Mouse (Mus musculus) liver, adult 2 months (tissue): ENCODE data around the gene Vps8. TPM values are rescaled to one million over a fixed set of nuclear protein-coding genes. Genes with fewer than 3 reads are reported as not detected.

Experiments
- DNase-seq: peaks from one replicate; pipeline ENCODE4 v3.0.0-alpha.2; 2011; ENCODE audit warnings: low read depth, low spot score; ENCODE audit errors: extremely low read depth
- H3K27ac ChIP-seq: fragments of 200-500 bp; replicated peaks from 2 replicates; pipeline ENCODE4 v1.5.1; 2012; ENCODE audit warnings: low read depth, mild to moderate bottlenecking, control low read depth, inconsistent platforms, low read length; ENCODE audit not compliant: insufficient read depth
- H3K27me3 ChIP-seq: fragments of 200-500 bp; 2 replicates; pipeline ENCODE4 v1.6.1; 2012; ENCODE audit warnings: mild to moderate bottlenecking, moderate library complexity, low read length, inconsistent platforms; ENCODE audit not compliant: control insufficient read depth, insufficient read depth
- H3K36me3 ChIP-seq: fragments of 200-500 bp; 2 replicates; pipeline ENCODE4 v1.6.1; 2012; ENCODE audit warnings: low read length, inconsistent platforms; ENCODE audit not compliant: control insufficient read depth, insufficient read depth
- H3K4me1 ChIP-seq: fragments of 200-500 bp; 2 replicates; pipeline ENCODE4 v1.6.1; 2011; ENCODE audit warnings: low read length; ENCODE audit not compliant: control insufficient read depth, insufficient read depth
- H3K4me3 ChIP-seq: fragments of 200-500 bp; 2 replicates; pipeline ENCODE4 v1.5.1; 2011; ENCODE audit warnings: low read depth, mild to moderate bottlenecking, control low read depth, low read length, moderate library complexity; ENCODE audit not compliant: insufficient read depth
- H3K79me2 ChIP-seq: fragments of 200-500 bp; 2 replicates; pipeline ENCODE4 v1.6.1; 2012; ENCODE audit warnings: inconsistent platforms, mild to moderate bottlenecking, low read length, moderate library complexity; ENCODE audit not compliant: control insufficient read depth, insufficient read depth
- H3K9ac ChIP-seq: fragments of 200-500 bp; 2 replicates; pipeline ENCODE4 v1.6.1; 2012; ENCODE audit warnings: low read depth, mild to moderate bottlenecking, control low read depth, inconsistent platforms, low read length
- CTCF ChIP-seq: fragments of 200-500 bp; IDR thresholded peaks from 2 replicates; pipeline ENCODE4 v1.5.1; 2011; ENCODE audit warnings: low read depth, low read length, control low read depth
- POLR2A ChIP-seq: fragments of 200-500 bp; IDR thresholded peaks from 2 replicates; pipeline ENCODE4 v1.6.1; 2011; ENCODE audit warnings: low read length, control low read depth; ENCODE audit not compliant: insufficient read depth; ENCODE audit errors: extremely low read depth
- WGBS: fragments of 180-500 bp; shearing (Covaris S2); methylation state at CpG from one replicate; pipeline ENCODE4 v1.1.7; 2018; 5-methylcytosine and 5-hydroxymethylcytosine counted together
- polyA plus RNA-seq: library from polyadenylated mRNA; depleted of rRNA; stranded (reverse); fragments of >200 nt; gene quantifications from 2 replicates; pipeline ENCODE4 v1.2.3, GENCODE M21; 2012
- total RNA-seq: library from RNA; depleted of rRNA; stranded (reverse); fragments of >200 nt; gene quantifications from 2 replicates; pipeline ENCODE4 v1.2.3, GENCODE M21; 2014

Gene Vps8
- total and polyA plus RNA-seq, 2 experiments, result 5.4 to 6.8 TPM

DNA sequence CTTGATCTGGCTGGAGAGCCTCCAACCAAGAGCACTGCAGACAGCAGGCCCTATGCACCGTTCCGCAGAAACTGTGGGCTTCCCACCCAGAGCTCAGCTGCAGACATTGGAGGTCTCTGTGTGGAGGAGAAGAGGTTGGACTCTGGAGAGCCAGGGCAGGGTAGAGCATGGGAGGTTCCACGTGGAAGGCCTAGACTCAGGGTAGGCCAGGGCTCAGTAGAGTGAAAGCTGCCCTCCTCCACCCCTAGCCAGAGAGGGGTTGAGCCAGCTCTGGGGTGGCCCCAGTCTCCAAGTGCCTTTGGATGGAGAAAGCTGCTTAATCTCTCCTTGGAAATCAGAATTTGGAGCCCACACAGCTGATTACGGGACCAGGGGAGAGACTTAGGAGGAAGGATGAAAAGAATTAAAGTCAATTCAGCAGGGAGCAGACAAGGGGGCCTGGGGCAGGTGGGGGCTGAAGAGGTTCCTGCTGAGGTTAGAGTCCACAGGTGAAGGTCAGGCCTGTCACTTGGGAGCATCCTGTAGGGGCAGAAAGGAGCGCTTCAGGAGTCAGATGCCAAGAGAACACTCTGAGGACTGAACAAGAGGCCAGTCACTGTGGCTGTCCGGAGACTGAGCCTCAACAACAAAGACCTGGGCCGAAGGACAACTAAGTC lies 45.8 kb upstream of the Vps8 start:
- Histone ChIP-seq H3K27me3 (no peaks in the 10 kb centered on the region), H3K27ac (no peak overlapping the region), H3K9ac (no peak overlapping the region), H3K4me1 (no peaks in the 10 kb centered on the region), H3K79me2 (no peaks in the 10 kb centered on the region), H3K4me3 (no peak overlapping the region), H3K36me3 (no peaks in the 10 kb centered on the region)
- no peak for DNase-seq
- TF ChIP-seq CTCF (no peak), POLR2A (no peak)
- WGBS, result 66% methylated on average over 7 of the region's 7 CpGs

GRCm38 (mm10) chr16:21377605-21377968 lies 45.3 kb upstream of the Vps8 start:
- no peaks in the 10 kb centered on the region for H3K36me3 ChIP-seq
- 65% methylated on average over 4 of the region's 4 CpGs for WGBS
- no peaks in the 10 kb centered on the region for H3K4me1 ChIP-seq
- no peak for TF ChIP-seq CTCF
- TF ChIP-seq POLR2A, result no peak
- no peak for DNase-seq
- H3K79me2 ChIP-seq, result no peaks in the 10 kb centered on the region
- no peaks in the 10 kb centered on the region for H3K27me3 ChIP-seq
- no peak overlapping the region for H3K9ac ChIP-seq
- no peak overlapping the region for H3K4me3 ChIP-seq
- no peak overlapping the region for H3K27ac ChIP-seq

- DNase-seq, result no peak
- Histone ChIP-seq H3K79me2 (no peaks in the 10 kb centered on the region), H3K27ac (no peak overlapping the region), H3K36me3 (no peaks in the 10 kb centered on the region), H3K27me3 (no peaks in the 10 kb centered on the region), H3K4me1 (no peaks in the 10 kb centered on the region), H3K9ac (no peak overlapping the region), H3K4me3 (no peak overlapping the region)
- 78% methylated on average over 1 of the region's 1 CpGs for WGBS
- no peak for TF ChIP-seq POLR2A
- no peak for TF ChIP-seq CTCF
These were observed 41.4 kb upstream of the Vps8 start for GRCm38 (mm10) chr16:21381469-21381868.

DNA sequence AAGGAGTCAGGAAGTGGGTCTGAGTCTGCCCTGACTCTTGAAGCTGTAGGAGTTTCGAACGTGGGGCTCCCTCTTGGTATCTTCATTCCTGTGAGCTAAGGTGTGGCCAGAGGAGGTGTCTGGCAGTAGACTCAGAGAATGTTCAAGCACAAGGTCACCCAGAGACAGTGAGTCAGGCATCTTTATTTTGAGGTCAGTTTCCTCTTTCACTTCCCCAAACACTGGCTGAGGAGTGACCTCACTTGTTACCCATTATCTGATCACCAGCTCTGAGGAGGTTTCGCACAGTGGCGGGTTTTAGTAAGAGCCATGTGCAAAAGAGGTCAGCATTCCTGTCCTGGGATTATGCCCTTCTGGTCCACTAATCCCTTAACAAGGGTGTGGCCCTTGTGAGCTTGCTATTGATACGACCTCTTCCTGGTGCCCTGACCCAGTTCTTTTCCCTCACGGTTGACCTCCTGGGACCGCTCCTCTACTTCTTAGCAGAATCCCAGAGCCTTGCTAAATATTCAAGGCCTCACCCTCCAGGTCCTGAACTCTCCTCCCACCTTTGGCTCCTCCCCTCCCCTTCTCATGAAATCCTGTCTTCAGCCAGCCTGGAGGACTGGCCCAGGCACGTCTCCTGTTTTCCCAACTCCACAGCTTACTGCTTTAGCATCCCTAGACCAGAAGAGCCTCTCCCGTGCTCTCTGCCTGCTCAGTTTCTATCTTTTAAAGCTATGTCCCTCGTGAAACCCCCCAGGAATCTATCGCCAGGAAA lies 40.6 kb upstream of the Vps8 start:
- no peaks in the 10 kb centered on the region for H3K36me3 ChIP-seq
- H3K27ac ChIP-seq, result no peak overlapping the region
- H3K79me2 ChIP-seq, result no peaks in the 10 kb centered on the region
- H3K27me3 ChIP-seq, result no peaks in the 10 kb centered on the region
- 48% methylated on average over 11 of the region's 11 CpGs for WGBS
- H3K4me3 ChIP-seq, result no peak overlapping the region
- DNase-seq, result peak; percentile 35
- TF ChIP-seq POLR2A, result no peak
- TF ChIP-seq CTCF, result no peak
- H3K4me1 ChIP-seq, result no peaks in the 10 kb centered on the region
- H3K9ac ChIP-seq, result no peak overlapping the region

GRCm38 (mm10) chr16:21385926-21386881 lies 36.7 kb upstream of the Vps8 start:
- no peaks in the 10 kb centered on the region for H3K36me3 ChIP-seq
- DNase-seq, result no peak
- no peak overlapping the region for H3K9ac ChIP-seq
- no peaks in the 10 kb centered on the region for H3K27me3 ChIP-seq
- no peak overlapping the region for H3K4me3 ChIP-seq
- H3K27ac ChIP-seq, result peak overlapping the region; percentile 35; the same call in 1 of the 2 replicates
- H3K79me2 ChIP-seq, result no peaks in the 10 kb centered on the region
- 0 out of 2 replicates have a peak, but pooled peaks cover 2% of the 10 kb centered on the region for H3K4me1 ChIP-seq
- 78% methylated on average over 14 of the region's 14 CpGs for WGBS
- TF ChIP-seq CTCF (no peak), POLR2A (no peak)
